Mouse (Mus musculus): ENCODE data around the gene Oip5.

Oip5 gene

GRCm38 (mm10) chr2:119584282-119584681 lies 34.0 kb downstream of the Oip5 start:
- DNase-seq (ENCODE audit: low spot score) = no peak

GRCm38 (mm10) chr2:119583439-119583838 lies 34.8 kb downstream of the Oip5 start:
- no peak for DNase-seq (ENCODE audit: low spot score)

GRCm38 (mm10) chr2:119581571-119581970 lies 36.7 kb downstream of the Oip5 start:
- no peak for DNase-seq (ENCODE audit: low spot score)

- DNase-seq (ENCODE audit: low spot score) = no peak
Measured at GRCm38 (mm10) chr2:119572471-119572870, 45.8 kb downstream of the Oip5 start.

GRCm38 (mm10) chr2:119566182-119566855 lies 52.0 kb downstream of the Oip5 start:
- DNase-seq (ENCODE audit: low spot score) = no peak

GRCm38 (mm10) chr2:119565284-119565683 lies 53.0 kb downstream of the Oip5 start:
- DNase-seq (ENCODE audit: low spot score) = no peak

GRCm38 (mm10) chr2:119561794-119562193 lies 56.5 kb downstream of the Oip5 start:
- no peak for DNase-seq (ENCODE audit: low spot score)

All from retina, embryonic 14.5 days (tissue).